Mouse (Mus musculus): ENCODE measurements around the gene Spaca4. TPM values are rescaled to one million over a fixed set of nuclear protein-coding genes. Genes with fewer than 3 reads are reported as not detected.

Gene Spaca4
- polyA plus RNA-seq, 1 experiment from 2014 or later, result not detected

GRCm38 (mm10) chr7:45701607-45702006, 24.0 kb downstream of the Spaca4 start:
- Histone ChIP-seq H3K36me3 (ENCODE audit: control insufficient read depth, insufficient read depth, low read length) (no peaks in the 10 kb centered on the region), H3K4me1 (ENCODE audit: control insufficient read depth in 2 of 2, insufficient read depth in 2 of 2, low read length in 2 of 2) (peaks cover 17 to 34% of the 10 kb centered on the region in 2 experiments), H3K4me3 (ENCODE audit: control insufficient read depth in 1 of 2, insufficient read depth in 1 of 2, low read depth in 1 of 2, low read length in 2 of 2) (no peak overlapping the region), H3K4me2 (ENCODE audit: low read length) (peak overlapping the region; percentile 83; the same call in 1 of the 2 replicates), H3K9ac (ENCODE audit: low read length) (peak overlapping the region; percentile 58; the same call in 1 of the 2 replicates), H3K27me3 (ENCODE audit: control insufficient read depth, insufficient read depth, low read length) (peaks cover 23% of the 10 kb centered on the region), H3K27ac (replicated peaks in 1 of 2; ENCODE audit: control insufficient read depth in 1 of 2, insufficient read depth in 1 of 2, low read depth in 2 of 2, low read length in 2 of 2) (no peak overlapping the region), H3K9me3 (ENCODE audit: control insufficient read depth, low read length) (no peaks in the 10 kb centered on the region)
- ATAC-seq (ENCODE audit: insufficient number of reproducible peaks, insufficient read depth, low FRiP score, low read depth), result no peak
- WGBS, result 90% methylated on average over 11 of the region's 11 CpGs

GRCm38 (mm10) chr7:45701072-45701471, 24.5 kb downstream of the Spaca4 start:
- H3K27ac ChIP-seq (replicated peaks in 1 of 2; ENCODE audit: control insufficient read depth in 1 of 2, insufficient read depth in 1 of 2, low read depth in 2 of 2, low read length in 2 of 2), result peak overlapping the region; percentile 15 to 59; a peak in 2 of 4 replicates
- H3K4me3 ChIP-seq (ENCODE audit: control insufficient read depth in 1 of 2, insufficient read depth in 1 of 2, low read depth in 1 of 2, low read length in 2 of 2), result peak overlapping the region; percentile 31 to 43
- peak overlapping the region; percentile 83 for H3K4me2 ChIP-seq (ENCODE audit: low read length)
- ATAC-seq (ENCODE audit: insufficient number of reproducible peaks, insufficient read depth, low FRiP score, low read depth), result no peak
- no peaks in the 10 kb centered on the region for H3K36me3 ChIP-seq (ENCODE audit: control insufficient read depth, insufficient read depth, low read length)
- peaks cover 23% of the 10 kb centered on the region for H3K27me3 ChIP-seq (ENCODE audit: control insufficient read depth, insufficient read depth, low read length)
- WGBS, result 27% methylated on average over 11 of the region's 11 CpGs
- peaks cover 17 to 33% of the 10 kb centered on the region in 2 experiments for H3K4me1 ChIP-seq (ENCODE audit: control insufficient read depth in 2 of 2, insufficient read depth in 2 of 2, low read length in 2 of 2)
- H3K9ac ChIP-seq (ENCODE audit: low read length), result peak overlapping the region; percentile 58
- no peaks in the 10 kb centered on the region for H3K9me3 ChIP-seq (ENCODE audit: control insufficient read depth, low read length)

GRCm38 (mm10) chr7:45700301-45701015, 25.2 kb downstream of the Spaca4 start:
- under 1% methylated on average over 20 of the region's 20 CpGs for WGBS
- peak overlapping the region; percentile 32 to 43 for H3K4me3 ChIP-seq (ENCODE audit: control insufficient read depth in 1 of 2, insufficient read depth in 1 of 2, low read depth in 1 of 2, low read length in 2 of 2)
- peaks cover 23% of the 10 kb centered on the region for H3K27me3 ChIP-seq (ENCODE audit: control insufficient read depth, insufficient read depth, low read length)
- H3K4me1 ChIP-seq (ENCODE audit: control insufficient read depth in 2 of 2, insufficient read depth in 2 of 2, low read length in 2 of 2), result peaks cover 14 to 27% of the 10 kb centered on the region in 2 experiments
- H3K27ac ChIP-seq (replicated peaks in 1 of 2; ENCODE audit: control insufficient read depth in 1 of 2, insufficient read depth in 1 of 2, low read depth in 2 of 2, low read length in 2 of 2), result no peak overlapping the region
- H3K36me3 ChIP-seq (ENCODE audit: control insufficient read depth, insufficient read depth, low read length), result no peaks in the 10 kb centered on the region
- no peak for ATAC-seq (ENCODE audit: insufficient number of reproducible peaks, insufficient read depth, low FRiP score, low read depth)
- H3K9me3 ChIP-seq (ENCODE audit: control insufficient read depth, low read length), result no peaks in the 10 kb centered on the region
- H3K9ac ChIP-seq (ENCODE audit: low read length), result peak overlapping the region; percentile 65
- H3K4me2 ChIP-seq (ENCODE audit: low read length), result peak overlapping the region; percentile 83

GRCm38 (mm10) chr7:45699523-45700141, 26.0 kb downstream of the Spaca4 start, which contains the start of gene Car11:
Gene Car11 (plus strand): TSS chr7:45699843.
- Histone ChIP-seq H3K36me3 (ENCODE audit: control insufficient read depth, insufficient read depth, low read length) (no peaks in the 10 kb centered on the region), H3K9me3 (ENCODE audit: control insufficient read depth, low read length) (no peaks in the 10 kb centered on the region), H3K4me2 (ENCODE audit: low read length) (peak within 1 kb of the TSS; percentile 83), H3K9ac (ENCODE audit: low read length) (peak within 1 kb of the TSS; percentile 65), H3K4me1 (ENCODE audit: control insufficient read depth in 2 of 2, insufficient read depth in 2 of 2, low read length in 2 of 2) (peaks cover 14 to 26% of the 10 kb centered on the region in 2 experiments), H3K4me3 (ENCODE audit: control insufficient read depth in 1 of 2, insufficient read depth in 1 of 2, low read depth in 1 of 2, low read length in 2 of 2) (peak within 1 kb of the TSS; percentile 32 to 43), H3K27ac (replicated peaks in 1 of 2; ENCODE audit: control insufficient read depth in 1 of 2, insufficient read depth in 1 of 2, low read depth in 2 of 2, low read length in 2 of 2) (no peak within 1 kb of the TSS), H3K27me3 (ENCODE audit: control insufficient read depth, insufficient read depth, low read length) (peaks cover 23% of the 10 kb centered on the region)
- WGBS, result 3% methylated on average over 36 of the region's 36 CpGs
- ATAC-seq (ENCODE audit: insufficient number of reproducible peaks, insufficient read depth, low FRiP score, low read depth), result no peak

GRCm38 (mm10) chr7:45697894-45698293, 27.7 kb downstream of the Spaca4 start:
- Histone ChIP-seq H3K9ac (ENCODE audit: low read length) (no peak overlapping the region), H3K4me3 (ENCODE audit: control insufficient read depth in 1 of 2, insufficient read depth in 1 of 2, low read depth in 1 of 2, low read length in 2 of 2) (no peak overlapping the region)
- 86% methylated on average over 6 of the region's 7 CpGs for WGBS

GRCm38 (mm10) chr7:45695098-45695497, 30.5 kb downstream of the Spaca4 start:
- Histone ChIP-seq H3K4me3 (ENCODE audit: control insufficient read depth in 1 of 2, insufficient read depth in 1 of 2, low read depth in 1 of 2, low read length in 2 of 2) (no peak overlapping the region), H3K4me1 (ENCODE audit: control insufficient read depth in 2 of 2, insufficient read depth in 2 of 2, low read length in 2 of 2) (peaks cover 4 to 14% of the 10 kb centered on the region in 2 experiments), H3K36me3 (ENCODE audit: control insufficient read depth, insufficient read depth, low read length) (no peaks in the 10 kb centered on the region), H3K27ac (replicated peaks in 1 of 2; ENCODE audit: control insufficient read depth in 1 of 2, insufficient read depth in 1 of 2, low read depth in 2 of 2, low read length in 2 of 2) (no peak overlapping the region), H3K9me3 (ENCODE audit: control insufficient read depth, low read length) (no peaks in the 10 kb centered on the region), H3K9ac (ENCODE audit: low read length) (no peak overlapping the region), H3K4me2 (ENCODE audit: low read length) (no peak overlapping the region), H3K27me3 (ENCODE audit: control insufficient read depth, insufficient read depth, low read length) (peaks cover 18% of the 10 kb centered on the region)
- no peak for ATAC-seq (ENCODE audit: insufficient number of reproducible peaks, insufficient read depth, low FRiP score, low read depth)
- 37% methylated on average over 6 of the region's 6 CpGs for WGBS

More at GRCm38 (mm10) chr7:45697894-45698293, 27.7 kb downstream of the Spaca4 start:
- ATAC-seq (ENCODE audit: insufficient number of reproducible peaks, insufficient read depth, low FRiP score, low read depth), result no peak
- Histone ChIP-seq H3K27me3 (ENCODE audit: control insufficient read depth, insufficient read depth, low read length) (peaks cover 23% of the 10 kb centered on the region), H3K4me2 (ENCODE audit: low read length) (no peak overlapping the region), H3K4me1 (ENCODE audit: control insufficient read depth in 2 of 2, insufficient read depth in 2 of 2, low read length in 2 of 2) (peaks cover 6 to 13% of the 10 kb centered on the region in 2 experiments), H3K9me3 (ENCODE audit: control insufficient read depth, low read length) (no peaks in the 10 kb centered on the region), H3K36me3 (ENCODE audit: control insufficient read depth, insufficient read depth, low read length) (no peaks in the 10 kb centered on the region), H3K27ac (replicated peaks in 1 of 2; ENCODE audit: control insufficient read depth in 1 of 2, insufficient read depth in 1 of 2, low read depth in 2 of 2, low read length in 2 of 2) (no peak overlapping the region)

- Histone ChIP-seq H3K27me3 (ENCODE audit: control insufficient read depth, insufficient read depth, low read length) (peaks cover 9% of the 10 kb centered on the region), H3K4me1 (ENCODE audit: control insufficient read depth in 2 of 2, insufficient read depth in 2 of 2, low read length in 2 of 2) (peaks cover 14 to 17% of the 10 kb centered on the region in 2 experiments), H3K9ac (ENCODE audit: low read length) (no peak within 1 kb of the TSS), H3K4me2 (ENCODE audit: low read length) (no peak within 1 kb of the TSS), H3K4me3 (ENCODE audit: control insufficient read depth in 1 of 2, insufficient read depth in 1 of 2, low read depth in 1 of 2, low read length in 2 of 2) (no peak within 1 kb of the TSS), H3K27ac (replicated peaks in 1 of 2; ENCODE audit: control insufficient read depth in 1 of 2, insufficient read depth in 1 of 2, low read depth in 2 of 2, low read length in 2 of 2) (no peak within 1 kb of the TSS), H3K9me3 (ENCODE audit: control insufficient read depth, low read length) (no peaks in the 10 kb centered on the region), H3K36me3 (ENCODE audit: control insufficient read depth, insufficient read depth, low read length) (no peaks in the 10 kb centered on the region)
- no peak for ATAC-seq (ENCODE audit: insufficient number of reproducible peaks, insufficient read depth, low FRiP score, low read depth)
- WGBS, result 84% methylated on average over 50 of the region's 50 CpGs
Observed at GRCm38 (mm10) chr7:45693921-45694591, 31.6 kb downstream of the Spaca4 start, which contains the start of gene Sec1. Gene Sec1 (minus strand): TSS chr7:45694402.
